Mouse (Mus musculus): Measurements from ENCODE around the gene Rpn1. TPM values are rescaled to one million over a fixed set of nuclear protein-coding genes. Genes with fewer than 3 reads are reported as not detected.

Gene Rpn1
- polyA plus RNA-seq, 1 experiment from 2014 or later, result 444 TPM

GRCm38 (mm10) chr6:88106612-88107123, 22.4 kb downstream of the Rpn1 start:
- peaks cover 6% of the 10 kb centered on the region for H3K4me1 ChIP-seq
- ATAC-seq (ENCODE audit: borderline replicate concordance, extremely low read depth, low FRiP score, low TSS enrichment), result peak; percentile 20; the same call in 1 of the 2 replicates
- WGBS, result 90% methylated on average over 12 of the region's 12 CpGs
- H3K4me2 ChIP-seq, result peak overlapping the region; percentile 50
- no peaks in the 10 kb centered on the region for H3K9me3 ChIP-seq
- H3K36me3 ChIP-seq, result peaks cover 29% of the 10 kb centered on the region
- H3K27me3 ChIP-seq, result no peaks in the 10 kb centered on the region
- H3K9ac ChIP-seq, result peak overlapping the region; percentile 36
- no peak overlapping the region for H3K27ac ChIP-seq
- H3K4me3 ChIP-seq, result no peak overlapping the region

- Histone ChIP-seq H3K9me3 (no peaks in the 10 kb centered on the region), H3K9ac (no peak overlapping the region), H3K36me3 (peaks cover 17% of the 10 kb centered on the region), H3K4me1 (peaks cover 6% of the 10 kb centered on the region), H3K27ac (no peak overlapping the region), H3K27me3 (no peaks in the 10 kb centered on the region), H3K4me2 (no peak overlapping the region), H3K4me3 (no peak overlapping the region)
- WGBS, result 77% methylated on average over 10 of the region's 10 CpGs
- no peak for ATAC-seq (ENCODE audit: borderline replicate concordance, extremely low read depth, low FRiP score, low TSS enrichment)
Observed at GRCm38 (mm10) chr6:88107661-88108535, 23.6 kb downstream of the Rpn1 start.

- no peak overlapping the region for H3K4me2 ChIP-seq
- no peak overlapping the region for H3K9ac ChIP-seq
- ATAC-seq (ENCODE audit: borderline replicate concordance, extremely low read depth, low FRiP score, low TSS enrichment), result peak; percentile 35; the same call in 1 of the 2 replicates
- WGBS, result 24% methylated on average over 7 of the region's 7 CpGs
- H3K4me1 ChIP-seq, result peaks cover 11% of the 10 kb centered on the region; the same call in 1 of the 2 replicates
- no peak overlapping the region for H3K27ac ChIP-seq
- no peaks in the 10 kb centered on the region for H3K27me3 ChIP-seq
- no peaks in the 10 kb centered on the region for H3K9me3 ChIP-seq
- no peak overlapping the region for H3K4me3 ChIP-seq
- H3K36me3 ChIP-seq, result no peaks in the 10 kb centered on the region
Observed at GRCm38 (mm10) chr6:88113139-88113538, 28.9 kb downstream of the Rpn1 start.

GRCm38 (mm10) chr6:88114414-88114813, 30.1 kb downstream of the Rpn1 start:
- Histone ChIP-seq H3K9me3 (no peaks in the 10 kb centered on the region), H3K27me3 (no peaks in the 10 kb centered on the region), H3K4me3 (no peak overlapping the region), H3K9ac (no peak overlapping the region), H3K4me1 (peaks cover 11% of the 10 kb centered on the region; the same call in 1 of the 2 replicates), H3K36me3 (no peaks in the 10 kb centered on the region), H3K4me2 (no peak overlapping the region), H3K27ac (no peak overlapping the region)
- 77% methylated on average over 5 of the region's 5 CpGs for WGBS
- no peak for ATAC-seq (ENCODE audit: borderline replicate concordance, extremely low read depth, low FRiP score, low TSS enrichment)

GRCm38 (mm10) chr6:88116347-88117183, 32.3 kb downstream of the Rpn1 start:
- WGBS, result 59% methylated on average over 21 of the region's 21 CpGs
- Histone ChIP-seq H3K27ac (no peak overlapping the region), H3K9ac (no peak overlapping the region), H3K9me3 (no peaks in the 10 kb centered on the region), H3K4me1 (peaks cover 11% of the 10 kb centered on the region; the same call in 1 of the 2 replicates), H3K4me3 (no peak overlapping the region), H3K4me2 (no peak overlapping the region), H3K36me3 (no peaks in the 10 kb centered on the region), H3K27me3 (no peaks in the 10 kb centered on the region)
- ATAC-seq (ENCODE audit: borderline replicate concordance, extremely low read depth, low FRiP score, low TSS enrichment), result peak; percentile 21; the same call in 1 of the 2 replicates

- H3K4me1 ChIP-seq, result peaks cover 11% of the 10 kb centered on the region; the same call in 1 of the 2 replicates
- no peaks in the 10 kb centered on the region for H3K36me3 ChIP-seq
- no peaks in the 10 kb centered on the region for H3K9me3 ChIP-seq
- no peak overlapping the region for H3K27ac ChIP-seq
- no peak overlapping the region for H3K9ac ChIP-seq
- no peak overlapping the region for H3K4me3 ChIP-seq
- no peaks in the 10 kb centered on the region for H3K27me3 ChIP-seq
- no peak for ATAC-seq (ENCODE audit: borderline replicate concordance, extremely low read depth, low FRiP score, low TSS enrichment)
- no peak overlapping the region for H3K4me2 ChIP-seq
- WGBS, result 73% methylated on average over 10 of the region's 10 CpGs
Observed at GRCm38 (mm10) chr6:88117184-88117575, 32.9 kb downstream of the Rpn1 start.

GRCm38 (mm10) chr6:88119309-88119708, 35.0 kb downstream of the Rpn1 start:
- Histone ChIP-seq H3K9me3 (no peaks in the 10 kb centered on the region), H3K9ac (no peak overlapping the region), H3K27ac (no peak overlapping the region), H3K4me1 (peaks cover 7% of the 10 kb centered on the region; the same call in 1 of the 2 replicates), H3K4me3 (no peak overlapping the region), H3K36me3 (no peaks in the 10 kb centered on the region), H3K4me2 (no peak overlapping the region), H3K27me3 (no peaks in the 10 kb centered on the region)
- WGBS, result 78% methylated on average over 5 of the region's 5 CpGs
- no peak for ATAC-seq (ENCODE audit: borderline replicate concordance, extremely low read depth, low FRiP score, low TSS enrichment)

GRCm38 (mm10) chr6:88120813-88121212, 36.5 kb downstream of the Rpn1 start:
- H3K4me2 ChIP-seq, result no peak overlapping the region
- ATAC-seq (ENCODE audit: borderline replicate concordance, extremely low read depth, low FRiP score, low TSS enrichment), result no peak
- H3K9me3 ChIP-seq, result no peaks in the 10 kb centered on the region
- H3K4me1 ChIP-seq, result peaks cover 7% of the 10 kb centered on the region; the same call in 1 of the 2 replicates
- no peak overlapping the region for H3K4me3 ChIP-seq
- H3K27me3 ChIP-seq, result no peaks in the 10 kb centered on the region
- no peak overlapping the region for H3K27ac ChIP-seq
- 78% methylated on average over 7 of the region's 7 CpGs for WGBS
- no peaks in the 10 kb centered on the region for H3K36me3 ChIP-seq
- H3K9ac ChIP-seq, result no peak overlapping the region

GRCm38 (mm10) chr6:88121781-88122180, 37.5 kb downstream of the Rpn1 start:
- WGBS, result 80% methylated on average over 2 of the region's 2 CpGs
- ATAC-seq (ENCODE audit: borderline replicate concordance, extremely low read depth, low FRiP score, low TSS enrichment), result no peak

GRCm38 (mm10) chr6:88123150-88123857, 39.0 kb downstream of the Rpn1 start:
- Histone ChIP-seq H3K27ac (no peak overlapping the region), H3K4me1 (no peaks in the 10 kb centered on the region), H3K27me3 (no peaks in the 10 kb centered on the region), H3K4me2 (peak overlapping the region; percentile 26; the same call in 1 of the 2 replicates), H3K9ac (no peak overlapping the region), H3K36me3 (no peaks in the 10 kb centered on the region), H3K9me3 (no peaks in the 10 kb centered on the region), H3K4me3 (no peak overlapping the region)
- no peak; the same call in 1 of the 2 replicates for ATAC-seq (ENCODE audit: borderline replicate concordance, extremely low read depth, low FRiP score, low TSS enrichment)
- 38% methylated on average over 11 of the region's 11 CpGs for WGBS

More at GRCm38 (mm10) chr6:88121781-88122180, 37.5 kb downstream of the Rpn1 start:
- Histone ChIP-seq H3K4me1 (peaks cover 1% of the 10 kb centered on the region; the same call in 1 of the 2 replicates), H3K27me3 (no peaks in the 10 kb centered on the region), H3K9me3 (no peaks in the 10 kb centered on the region), H3K36me3 (no peaks in the 10 kb centered on the region), H3K27ac (no peak overlapping the region), H3K9ac (no peak overlapping the region), H3K4me2 (no peak overlapping the region), H3K4me3 (no peak overlapping the region)

GRCm38 (mm10) chr6:88123858-88124261, 39.6 kb downstream of the Rpn1 start:
- peak; percentile 84; the same call in 1 of the 2 replicates for ATAC-seq (ENCODE audit: borderline replicate concordance, extremely low read depth, low FRiP score, low TSS enrichment)
- Histone ChIP-seq H3K27me3 (no peaks in the 10 kb centered on the region), H3K4me2 (peak overlapping the region; percentile 26; the same call in 1 of the 2 replicates), H3K9ac (no peak overlapping the region), H3K4me1 (no peaks in the 10 kb centered on the region), H3K36me3 (no peaks in the 10 kb centered on the region), H3K27ac (no peak overlapping the region), H3K9me3 (no peaks in the 10 kb centered on the region), H3K4me3 (no peak overlapping the region)
- WGBS, result 3% methylated on average over 9 of the region's 9 CpGs

Measured in lung, embryonic 15.5 days (tissue).